Mouse (Mus musculus) cerebellum, adult 2 months (tissue): ENCODE data around the gene Cntn2.

ENCODE experiments used
- CTCF ChIP-seq: fragments of 200-500 bp; IDR thresholded peaks from 2 replicates; pipeline ENCODE4 v1.5.1; 2011; ENCODE audit warnings: low read depth, mild to moderate bottlenecking, control low read depth, low read length, moderate library complexity, borderline replicate concordance; ENCODE audit not compliant: insufficient read depth
- POLR2A ChIP-seq: fragments of 200-500 bp; IDR thresholded peaks from 2 replicates; pipeline ENCODE4 v1.6.1; 2011; ENCODE audit warnings: low read length, control low read depth, borderline replicate concordance; ENCODE audit not compliant: insufficient read depth

DNA sequence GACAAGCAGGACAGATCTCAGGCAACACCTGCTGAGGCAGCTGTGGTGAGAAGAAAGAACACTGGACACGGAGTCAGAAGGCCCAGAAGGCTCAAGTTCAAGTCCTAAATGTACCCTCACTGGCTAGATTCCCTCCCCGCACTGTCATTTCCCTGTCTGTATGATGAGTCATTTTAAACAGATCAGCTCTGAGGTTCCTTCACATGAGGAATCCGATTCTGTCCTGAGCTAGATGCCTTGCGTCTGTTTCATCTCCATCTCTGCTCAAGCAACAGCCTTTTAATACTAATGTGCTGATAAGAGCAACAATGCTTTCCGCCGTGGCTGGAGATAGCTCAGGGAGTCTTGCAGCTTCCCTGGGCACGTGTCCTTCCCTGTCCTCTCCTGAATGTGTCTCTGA is 22.7 kb upstream of the Cntn2 start:
- no peak for TF ChIP-seq CTCF
- TF ChIP-seq POLR2A: no peak
